Mouse (Mus musculus): ENCODE measurements around the gene Slc35e3. TPM values are rescaled to one million over a fixed set of nuclear protein-coding genes. Genes with fewer than 3 reads are reported as not detected.
"Not testable (repeated sequence)": the region's sequence is repeated elsewhere in the genome, so short reads cannot be mapped to it uniquely, and the experiment has no call there.

The Slc35e3 gene
- total RNA-seq, 2 experiments from 2014 or later = 7.4 to 7.5 TPM

DNA sequence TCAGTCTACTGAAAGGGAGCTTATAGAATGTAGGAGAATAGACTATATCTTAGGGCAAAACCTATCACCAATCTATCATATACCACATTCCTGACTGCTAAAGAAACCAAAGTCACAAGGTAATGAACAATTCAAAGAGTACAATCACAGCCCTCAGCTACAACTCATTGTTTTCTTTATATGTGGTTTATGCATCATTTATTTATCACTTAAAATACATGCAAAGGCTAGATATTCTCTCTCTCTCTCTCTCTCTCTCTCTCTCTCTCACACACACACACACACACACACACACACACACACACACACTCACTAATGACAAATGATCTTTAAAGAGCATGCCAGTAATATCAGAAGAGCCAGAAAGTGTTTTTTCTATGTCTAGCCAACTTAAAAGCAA, 40.4 kb downstream of the Slc35e3 start:
- no peak for DNase-seq (ENCODE audit: low spot score)
- intact Hi-C loops (cut with DNase I) = no loop called here

DNA sequence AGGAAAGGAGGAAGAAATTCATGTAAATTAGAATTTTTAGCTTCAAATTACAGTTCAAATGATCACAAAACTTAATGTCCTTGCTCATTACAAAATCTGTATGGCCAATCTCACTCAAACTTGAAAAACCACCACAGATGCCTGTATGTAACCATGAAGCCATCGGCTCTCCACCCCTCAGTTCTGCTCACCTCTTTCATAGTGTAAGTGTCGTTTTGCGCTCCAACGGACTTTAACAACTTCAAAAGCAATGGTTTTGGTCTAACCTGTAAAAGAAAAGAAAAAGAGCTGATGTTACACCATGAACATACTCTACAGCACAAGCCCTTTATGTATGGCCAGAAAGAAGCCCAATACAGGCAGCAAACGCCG, 41.2 kb downstream of the Slc35e3 start:
- no peak for DNase-seq (ENCODE audit: low spot score)
- intact Hi-C loops (cut with DNase I) = no loop called here

DNA sequence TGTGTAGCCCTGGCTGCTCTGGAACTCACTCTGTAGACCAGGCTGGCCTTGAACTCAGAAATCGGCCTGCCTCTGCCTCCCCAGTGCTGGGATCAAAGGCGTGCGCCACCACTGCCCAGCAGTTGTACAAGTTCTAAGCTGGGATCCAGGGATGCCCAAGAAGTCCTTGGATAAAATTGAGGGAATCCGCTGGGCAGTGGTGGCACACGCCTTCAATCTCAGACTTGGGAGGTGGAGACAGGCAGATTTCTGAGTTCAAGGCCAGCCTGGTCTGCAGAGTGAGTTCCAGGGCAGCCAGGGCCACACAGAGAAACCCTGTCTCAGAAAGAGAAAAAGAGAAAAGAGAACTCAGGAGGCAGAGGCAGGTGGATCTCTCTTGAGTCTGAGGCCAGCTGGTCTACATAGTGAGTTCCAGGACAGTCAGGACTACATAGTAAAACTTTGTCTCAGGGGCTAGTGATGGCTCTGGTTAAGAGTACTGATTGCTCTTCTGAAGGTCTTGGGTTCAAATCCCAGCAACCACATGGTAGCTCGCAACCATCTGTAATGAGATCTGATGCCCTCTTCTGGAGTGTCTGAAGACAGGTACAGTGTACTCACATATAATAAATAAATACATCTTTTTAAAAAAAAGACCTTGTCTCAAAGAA, 41.7 kb downstream of the Slc35e3 start:
- intact Hi-C loops (cut with DNase I) = not testable (repeated sequence)

DNA sequence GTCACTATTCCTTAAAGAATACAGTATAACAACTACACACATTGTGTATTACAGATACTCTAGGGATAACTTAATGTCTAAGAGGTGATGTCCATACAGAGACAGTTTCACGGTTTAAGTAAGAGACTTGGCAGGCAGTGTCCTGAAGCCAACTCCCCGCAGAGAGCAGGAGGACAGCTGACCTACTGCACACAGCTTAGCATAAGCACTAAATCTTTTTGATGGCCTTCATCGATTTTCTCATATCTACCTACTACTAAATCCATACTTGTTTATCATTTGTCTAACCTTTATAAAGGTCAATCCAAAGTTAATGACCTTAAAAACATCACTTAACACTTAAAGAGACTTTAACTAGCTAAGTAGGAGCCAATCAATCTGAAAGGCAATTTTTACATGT, 42.7 kb downstream of the Slc35e3 start:
- DNase-seq (ENCODE audit: low spot score) = no peak
- intact Hi-C loops (cut with DNase I) = no loop called here

More for the DNA sequence above, 41.7 kb downstream of the Slc35e3 start:
- not testable (repeated sequence) for DNase-seq (ENCODE audit: low spot score)

DNA sequence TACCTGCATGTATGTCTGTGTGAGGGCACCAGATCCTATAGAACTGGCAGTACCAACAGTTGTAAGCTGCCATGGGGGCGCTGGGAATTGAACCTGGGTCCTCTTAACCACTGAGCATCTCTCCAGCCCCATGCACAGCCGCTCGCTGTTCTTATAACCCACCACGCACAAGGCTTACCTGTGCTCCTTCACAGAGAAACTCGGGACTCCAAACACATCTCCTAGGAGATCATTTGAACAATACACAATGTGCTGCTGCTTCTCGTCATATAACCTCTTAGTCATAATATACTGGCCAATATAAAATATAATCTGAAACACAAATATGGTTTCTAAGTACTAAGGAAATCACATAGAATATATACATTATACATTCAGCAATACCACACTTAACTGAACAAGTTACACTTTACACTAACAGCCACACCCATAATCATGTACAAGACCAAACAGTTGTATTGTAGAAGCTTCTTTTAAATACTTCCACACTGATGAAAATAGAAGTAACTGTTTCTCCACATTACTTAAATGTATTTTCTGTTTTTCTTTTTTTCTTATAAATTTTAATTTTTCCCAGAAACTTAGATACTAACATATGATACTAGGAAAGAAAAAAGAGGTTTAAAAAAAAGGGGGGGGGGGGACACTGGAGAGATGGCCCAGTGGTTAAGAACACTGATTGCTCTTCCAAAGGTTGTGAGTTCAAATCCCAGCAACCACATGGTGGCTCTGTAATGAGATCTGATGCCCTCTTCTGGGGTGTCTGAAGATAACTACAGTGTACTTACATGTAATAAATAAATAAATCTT, 43.9 kb downstream of the Slc35e3 start:
- intact Hi-C loops (cut with DNase I) = no loop called here
- no peak for DNase-seq (ENCODE audit: low spot score)

DNA sequence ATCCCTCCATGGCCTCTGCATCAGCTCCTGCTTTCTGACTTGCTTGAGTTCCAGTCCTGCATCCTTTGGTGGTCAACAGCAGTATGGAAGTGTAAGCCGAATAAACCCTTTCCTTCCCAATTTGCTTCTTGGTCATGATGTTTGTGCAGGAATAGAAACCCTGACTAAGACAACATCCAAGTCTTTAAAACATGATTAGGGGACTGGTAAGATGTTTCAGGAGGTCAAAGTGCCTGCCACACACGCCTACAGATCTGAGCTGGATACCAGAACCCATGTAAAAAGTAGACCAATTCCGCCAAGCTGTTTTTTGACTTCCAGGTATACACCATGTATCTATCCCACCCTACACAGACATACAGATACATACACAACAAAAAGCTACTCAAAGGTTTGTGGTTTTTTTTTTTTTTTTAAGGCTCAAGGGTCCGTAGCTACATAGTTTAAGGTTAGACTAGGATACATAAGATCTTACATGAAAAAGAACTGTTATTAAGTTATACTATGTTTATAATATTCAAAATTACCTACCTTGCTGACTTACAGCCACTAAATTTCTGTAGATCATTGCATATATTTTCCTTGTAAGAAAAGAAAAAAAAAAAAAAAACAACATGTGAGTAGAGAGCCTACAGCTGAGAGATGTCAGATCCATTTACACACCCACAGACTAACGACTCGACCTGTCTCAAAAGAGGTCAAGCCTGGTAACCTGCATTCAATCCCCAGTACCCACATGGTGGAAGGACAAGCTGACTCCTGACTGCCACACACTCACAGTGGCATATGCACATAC, 44.9 kb downstream of the Slc35e3 start:
- intact Hi-C loops (cut with DNase I) = no loop called here
- no peak for DNase-seq (ENCODE audit: low spot score)

DNA sequence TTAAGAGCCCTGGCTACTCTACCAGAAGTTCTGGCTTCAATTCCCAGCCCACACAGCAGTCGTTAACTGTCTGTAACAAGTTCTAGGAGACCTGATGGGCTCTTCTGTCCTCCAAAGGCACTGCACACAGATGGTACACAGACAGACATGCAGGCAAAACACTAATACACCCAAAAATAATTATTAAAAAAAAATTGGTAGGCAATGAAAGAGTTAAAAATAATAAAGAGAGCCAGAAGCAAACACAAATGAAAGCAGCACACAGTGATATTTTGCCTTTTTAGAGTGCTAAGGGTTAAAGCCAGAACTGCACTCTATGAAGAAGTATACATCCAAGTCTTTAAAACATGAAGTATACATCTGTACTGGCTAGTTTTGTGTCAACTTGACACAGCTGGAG, 45.7 kb downstream of the Slc35e3 start:
- intact Hi-C loops (cut with DNase I) = no loop called here
- no peak for DNase-seq (ENCODE audit: low spot score)

DNA sequence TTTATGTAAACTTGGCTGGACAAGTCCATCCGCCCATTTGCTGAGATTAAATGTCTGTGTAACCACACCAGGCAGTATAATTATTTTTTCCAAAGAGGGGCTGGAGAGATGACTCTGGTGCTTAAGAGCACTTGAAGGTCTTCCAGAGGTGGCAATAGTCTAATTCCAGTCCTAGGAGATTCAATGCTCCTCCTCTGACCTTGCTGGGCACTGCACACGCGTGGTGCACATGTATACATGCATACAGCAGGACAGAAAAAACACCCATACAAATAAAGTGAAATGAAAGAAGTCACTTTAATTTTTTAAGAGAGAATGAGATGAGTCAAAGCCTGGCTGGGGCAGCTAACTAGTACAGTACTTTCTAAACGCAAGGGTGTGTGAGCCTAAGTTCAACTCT, 46.3 kb downstream of the Slc35e3 start:
- no peak for DNase-seq (ENCODE audit: low spot score)
- intact Hi-C loops (cut with DNase I) = no loop called here

DNA sequence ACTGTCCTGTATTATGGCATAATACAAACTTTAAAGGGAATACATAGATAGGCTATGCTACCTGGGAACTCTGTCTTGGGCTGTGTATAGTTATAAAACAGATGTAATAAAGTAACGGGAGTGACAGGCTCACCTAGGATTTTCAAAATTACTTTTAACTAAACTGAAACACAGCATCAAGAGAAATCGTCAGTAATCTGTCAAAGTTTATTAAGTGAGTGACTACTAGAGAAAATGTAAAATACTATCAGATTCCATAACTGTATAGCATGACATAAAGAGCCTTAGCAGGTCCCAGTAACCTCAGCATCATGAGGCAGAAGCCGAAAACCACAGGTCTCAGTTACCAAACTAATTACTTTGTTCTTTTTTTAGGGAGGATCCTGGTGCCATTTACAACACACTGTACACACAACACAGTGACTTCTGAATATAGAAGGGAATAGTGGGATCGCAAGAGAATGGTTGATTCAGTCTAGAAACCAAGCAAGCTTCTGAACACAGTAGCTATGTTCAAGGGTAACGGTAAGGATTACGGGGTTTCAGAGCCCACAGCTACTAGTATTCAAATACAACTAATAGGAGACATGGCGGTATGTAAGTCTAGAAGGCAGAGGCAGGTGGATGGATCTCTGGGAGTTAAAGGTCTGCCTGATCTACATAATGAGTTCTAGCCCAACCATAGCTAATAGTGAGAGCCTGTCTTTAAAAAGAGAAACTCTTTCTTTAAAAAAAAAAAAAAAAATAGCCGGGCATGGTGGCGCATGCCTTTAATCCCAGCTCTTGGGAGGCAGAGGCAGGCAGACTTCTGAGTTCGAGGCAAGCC, 47.6 kb downstream of the Slc35e3 start:
- intact Hi-C loops (cut with DNase I) = no loop called here

DNA sequence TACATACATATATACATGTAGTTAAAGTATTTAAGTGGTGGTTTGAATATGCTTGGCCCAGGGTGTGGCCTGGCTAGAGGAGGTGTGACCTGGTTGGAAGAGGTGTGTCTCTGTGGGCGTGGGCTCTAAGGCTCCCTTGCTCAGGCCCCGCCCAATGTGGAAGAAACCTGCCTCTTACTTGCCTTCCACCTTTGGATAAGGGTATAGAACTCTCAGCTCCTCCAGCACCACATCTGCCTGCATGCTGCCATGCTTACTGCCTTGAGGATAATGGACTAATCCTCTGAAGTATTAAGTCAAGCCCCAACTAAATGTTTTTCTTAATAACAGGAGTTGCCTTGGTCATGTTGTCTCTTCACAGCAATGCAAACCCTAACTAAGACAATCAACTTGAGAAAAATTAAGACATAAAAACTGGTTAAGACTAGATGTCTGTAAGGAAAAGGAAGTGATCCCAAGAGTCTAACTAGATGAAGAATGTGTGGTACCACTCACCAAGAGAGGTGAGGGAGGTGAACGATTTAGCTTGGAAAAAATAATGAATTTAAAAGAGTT, 48.5 kb downstream of the Slc35e3 start:
- no peak for DNase-seq (ENCODE audit: low spot score)
- intact Hi-C loops (cut with DNase I) = no loop called here

More for the DNA sequence above, 47.6 kb downstream of the Slc35e3 start:
- DNase-seq (ENCODE audit: low spot score) = no peak

DNA sequence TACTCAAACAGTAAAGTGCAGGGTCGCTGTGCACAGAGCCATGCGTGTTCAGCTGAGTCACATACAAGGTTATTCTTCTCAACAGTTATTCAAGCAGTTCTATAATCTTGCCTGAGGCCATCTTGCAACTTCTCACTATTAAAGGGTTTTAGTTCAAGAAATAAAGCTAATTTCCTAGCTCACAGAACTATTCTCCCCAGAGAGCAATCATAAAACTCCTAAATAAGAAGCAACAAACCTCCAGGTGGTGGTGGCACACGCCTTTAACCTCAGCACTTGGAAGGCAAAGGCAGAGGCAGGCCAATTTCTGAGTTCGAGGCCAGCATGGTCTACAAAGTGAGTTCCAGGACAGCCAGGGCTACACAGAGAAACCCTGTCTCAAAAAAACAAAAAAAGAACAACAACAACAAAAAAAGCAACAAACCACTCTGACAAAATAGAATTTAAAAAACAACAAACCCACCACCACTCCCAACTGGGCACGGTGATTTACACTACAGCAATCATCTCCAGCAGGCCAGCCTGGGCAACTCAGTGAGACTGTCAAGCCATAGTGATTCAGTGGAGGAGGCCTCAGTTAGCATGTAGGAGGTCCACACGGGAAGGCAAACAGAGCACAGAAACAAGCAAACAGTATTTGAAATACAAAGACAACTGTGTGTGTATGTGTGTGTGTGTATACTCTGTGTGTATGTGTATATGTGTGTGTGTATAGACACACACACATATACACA, 49.2 kb downstream of the Slc35e3 start:
- intact Hi-C loops (cut with DNase I) = no loop called here
- no peak for DNase-seq (ENCODE audit: low spot score)

DNA sequence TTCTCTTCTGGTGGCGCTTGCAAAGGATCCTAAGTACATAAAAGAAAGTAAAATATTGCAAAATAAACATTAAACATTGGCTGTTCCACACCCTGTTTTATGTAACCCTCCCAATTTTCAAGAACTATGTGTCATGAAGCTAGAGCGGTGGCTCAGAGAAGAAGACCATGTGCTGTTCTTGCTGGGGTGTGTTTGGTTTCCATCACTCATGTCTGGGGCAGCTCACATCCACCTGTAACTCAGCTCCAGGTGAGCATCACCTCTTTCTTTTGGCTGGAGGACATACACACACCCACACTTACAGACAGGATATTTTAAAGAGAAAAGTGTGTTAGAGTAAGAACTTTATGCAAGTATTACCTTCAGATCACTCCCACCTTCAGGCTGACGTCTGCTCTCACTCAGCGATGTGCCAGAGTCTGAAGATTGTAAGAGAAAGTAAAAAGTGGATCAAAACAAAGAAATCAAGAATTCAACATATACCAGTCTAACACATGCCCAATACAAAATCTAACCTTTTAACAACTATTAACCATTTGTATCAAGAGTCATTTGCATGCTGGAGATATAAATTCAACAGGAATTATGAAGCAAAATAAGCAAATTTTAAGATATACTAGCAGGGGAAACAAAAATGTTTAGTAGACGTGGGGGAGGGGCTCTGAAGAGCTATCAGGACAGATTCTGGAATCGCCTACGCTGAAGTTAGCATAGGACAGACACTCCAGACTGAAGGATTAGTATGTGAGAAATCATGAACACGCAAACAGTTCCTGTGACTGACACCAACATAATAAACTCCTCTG, 49.9 kb downstream of the Slc35e3 start:
- intact Hi-C loops (cut with DNase I) = no loop called here
- no peak for DNase-seq (ENCODE audit: low spot score)

DNA sequence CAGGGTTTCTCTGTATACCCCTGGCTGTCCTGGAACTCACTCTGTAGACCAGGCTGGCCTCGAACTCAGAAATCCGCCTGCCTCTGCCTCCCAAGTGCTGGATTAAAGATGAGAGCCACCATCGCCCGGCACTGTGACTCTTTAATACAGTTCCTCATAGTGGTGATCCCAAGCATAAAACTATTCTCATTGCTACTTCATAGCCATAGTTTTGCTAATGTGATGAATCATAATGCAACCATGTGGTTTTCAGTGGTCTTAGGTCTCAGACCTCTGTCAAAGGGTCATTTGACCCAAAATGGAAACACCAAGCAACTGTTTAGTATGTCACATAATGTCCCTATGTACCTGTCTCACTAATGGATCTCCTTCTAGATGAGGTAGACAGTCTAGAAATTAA, 50.6 kb downstream of the Slc35e3 start:
- intact Hi-C loops (cut with DNase I) = no loop called here
- DNase-seq (ENCODE audit: low spot score) = no peak

DNA sequence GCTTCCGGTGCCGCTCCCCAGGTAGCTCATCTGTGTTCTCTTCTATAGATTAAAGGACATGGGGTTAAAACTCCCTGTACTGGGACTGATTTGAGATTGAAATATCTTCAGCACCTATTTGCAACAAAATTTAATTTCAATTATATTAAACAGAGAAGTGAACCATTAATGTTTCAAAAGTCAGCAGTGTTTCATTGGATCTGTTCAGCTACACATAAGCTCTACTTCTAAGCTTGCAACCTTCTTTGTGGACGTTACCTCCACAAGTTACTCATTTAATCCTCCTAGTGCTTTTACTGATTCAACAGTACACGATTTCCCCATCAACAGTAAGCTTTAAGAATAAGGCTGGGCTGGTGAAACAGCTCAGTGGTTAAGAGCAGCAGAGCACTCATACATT, 51.1 kb downstream of the Slc35e3 start:
- intact Hi-C loops (cut with DNase I) = no loop called here
- DNase-seq (ENCODE audit: low spot score) = no peak

DNA sequence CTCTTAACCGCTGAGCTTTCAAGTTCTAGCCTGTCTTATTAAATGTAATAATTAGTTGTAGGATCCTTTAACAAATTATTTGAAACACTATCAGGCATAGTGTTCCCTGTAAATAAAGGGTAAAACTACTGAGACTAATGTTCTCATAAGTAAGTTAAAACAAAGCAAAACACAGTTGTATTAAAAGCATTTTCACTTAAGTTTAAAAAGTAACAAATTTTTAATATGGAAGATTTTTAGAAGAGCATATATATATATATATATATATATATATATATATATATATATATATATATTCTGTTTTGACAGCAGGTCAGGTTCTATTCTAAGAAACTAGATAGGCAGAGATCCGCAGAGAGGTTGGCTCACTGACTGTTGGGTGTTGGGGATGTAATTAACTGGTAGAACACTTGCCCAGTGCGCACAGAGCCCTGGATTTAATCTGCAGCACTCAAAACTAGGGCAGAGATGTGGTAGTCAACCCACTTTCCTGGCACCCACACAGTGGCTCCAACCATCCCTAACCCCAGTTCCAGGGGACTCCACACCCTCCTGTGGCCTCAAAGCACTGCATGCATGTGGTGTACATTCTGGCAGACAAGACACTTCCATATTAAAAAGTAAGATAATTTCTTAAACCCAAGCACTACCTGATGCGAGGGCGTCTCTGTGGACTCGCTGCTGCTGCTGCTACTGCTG, 51.8 kb downstream of the Slc35e3 start:
- intact Hi-C loops (cut with DNase I) = no loop called here
- DNase-seq (ENCODE audit: low spot score) = no peak

DNA sequence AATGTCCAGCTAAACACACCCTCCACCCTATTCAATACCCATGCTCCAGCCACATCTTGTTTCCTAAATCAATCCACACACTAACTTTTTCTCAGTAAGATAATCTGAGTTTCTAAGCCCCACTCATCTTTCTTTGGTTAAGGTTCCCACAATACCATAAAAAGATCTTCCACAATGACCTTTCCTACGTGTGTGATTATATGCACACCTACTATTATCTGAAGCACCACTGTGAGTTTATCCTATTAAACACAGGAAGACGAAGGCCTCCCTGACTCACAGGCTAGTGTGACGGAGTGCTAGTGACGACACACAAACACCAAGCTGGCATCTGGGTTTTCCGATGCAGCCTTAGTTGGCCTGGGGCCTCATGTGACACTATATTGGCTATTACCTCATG, 53.2 kb downstream of the Slc35e3 start:
- intact Hi-C loops (cut with DNase I) = no loop called here

DNA sequence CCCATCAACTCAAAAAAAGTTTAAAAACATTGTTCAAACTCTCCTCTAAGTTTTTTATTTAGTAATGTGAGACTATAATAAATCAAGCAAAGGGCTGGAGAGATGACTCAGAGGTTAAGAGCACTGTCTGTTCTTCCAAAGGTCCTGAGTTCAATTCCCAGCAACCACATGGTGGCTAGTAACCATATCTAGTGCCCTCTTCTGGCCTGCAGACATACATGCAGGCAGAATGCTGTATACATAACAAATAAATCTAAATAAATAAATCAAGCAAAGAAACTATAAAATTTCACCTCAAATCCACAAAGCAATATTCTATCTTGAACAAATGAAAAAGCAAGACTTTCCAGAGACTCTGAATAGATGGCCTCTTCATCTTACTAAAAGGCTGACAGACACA, 54.0 kb downstream of the Slc35e3 start:
- no peak for DNase-seq (ENCODE audit: low spot score)
- intact Hi-C loops (cut with DNase I) = no loop called here

More for the DNA sequence above, 53.2 kb downstream of the Slc35e3 start:
- DNase-seq (ENCODE audit: low spot score) = no peak

Data from heart, postnatal 25 days (tissue).